Mouse (Mus musculus) Patski (cell line): ENCODE results near the gene Nanos3. TPM values are rescaled to one million over a fixed set of nuclear protein-coding genes. Genes with fewer than 3 reads are reported as not detected.

ENCODE experiments used
- ATAC-seq: fragments of 100-300 bp; one replicate; pipeline ENCODE4 v1.8.0; 2021
- CTCF ChIA-PET: fragments of 350-600 bp; sonication (Branson Sonifier 250); formaldehyde crosslinking; loops from one replicate; lab custom pipeline; 2022; ENCODE audit warnings: inconsistent platforms; lab: Charles Lee
- POLR2A ChIA-PET: fragments of 350-600 bp; sonication (Branson Sonifier 250); formaldehyde crosslinking; loops from one replicate; lab custom pipeline; 2022; ENCODE audit warnings: antibody characterized with exemption, inconsistent platforms; lab: Charles Lee
- DNase-seq: peaks from one replicate; pipeline ENCODE4 v3.0.0-alpha.2; 2011; ENCODE audit warnings: low read depth, low spot score
- H3K27me3 ChIP-seq: fragments of 371-371 bp; one replicate; pipeline ENCODE4 v1.5.1; 2021
- CTCF ChIP-seq: fragments of 100-300 bp; IDR thresholded peaks from one replicate; pipeline ENCODE4 v1.5.1; 2021
- in situ Hi-C: fragments of 300-500 bp; cut with MboI; formaldehyde crosslinking; loops from 3 replicates; pipeline ENCODE4 v1.11.1; 2018; ENCODE audit warnings: low pct_unique_long_range_greater_than_20kb, mixed read lengths
- polyA plus RNA-seq: library from polyadenylated mRNA; unstranded; gene quantifications from one replicate; pipeline ENCODE4 v1.2.3, GENCODE M21; 2021

Nanos3 gene
- polyA plus RNA-seq, 1 experiment from 2014 or later: 0.81 TPM

DNA sequence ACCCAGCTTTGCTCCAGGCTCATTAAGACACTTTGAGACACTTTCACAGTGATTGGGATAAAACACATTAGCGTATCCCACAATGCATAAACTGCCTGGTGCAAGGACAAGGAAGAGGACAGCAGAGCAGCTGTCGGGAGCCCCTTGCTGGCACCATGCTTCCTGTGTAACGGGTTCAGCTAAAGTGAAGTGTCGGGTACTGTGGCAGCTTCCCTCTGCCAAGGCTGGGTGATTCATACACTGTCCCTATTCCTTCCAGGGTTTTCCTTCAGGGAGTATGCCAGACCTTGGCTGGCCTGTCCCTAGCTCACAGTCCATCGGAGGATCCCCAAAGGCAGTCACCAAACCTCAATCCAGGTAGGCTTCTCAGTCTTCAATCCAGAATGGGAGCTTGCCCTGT, 14.9 kb downstream of the Nanos3 start:
- no peak for TF ChIP-seq CTCF
- no peaks in the 10 kb centered on the region for H3K27me3 ChIP-seq
- CTCF ChIA-PET: interaction anchor here (1.4 kb wide), 1 partner anchor 160 kb away, joined by 4 read pairs; no protein-coding TSS in a partner anchor
- in situ Hi-C loops: loop anchor here (5.0 to 10.0 kb wide), 2 partner anchors 133 to 165 kb away; partner anchors contain the start of gene 1700067K01Rik
- DNase-seq (no peak), ATAC-seq (no peak)
- POLR2A ChIA-PET: interaction anchor here (0.6 kb wide), 1 partner anchor 426 kb away, joined by 4 read pairs; no protein-coding TSS in a partner anchor

DNA sequence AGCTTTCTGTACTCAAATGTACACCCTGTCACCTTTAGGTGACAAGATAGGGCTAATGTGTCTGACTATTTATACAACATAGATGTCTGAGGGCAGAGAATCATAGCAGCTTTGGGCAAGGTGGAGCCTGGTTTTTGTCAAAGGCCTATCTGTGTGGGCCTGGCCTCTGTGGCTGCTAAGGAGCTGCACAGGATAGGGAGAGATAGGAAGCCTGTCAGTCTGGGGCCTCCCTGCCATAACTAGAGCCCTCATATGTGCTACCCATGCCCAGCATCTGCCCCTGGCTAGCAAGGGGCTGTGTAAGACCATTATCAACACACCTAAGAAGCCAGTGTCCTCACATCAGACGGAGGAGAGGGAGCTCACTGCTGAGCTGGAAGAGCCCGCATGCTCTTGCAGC, 17.3 kb downstream of the Nanos3 start:
- no peak for ATAC-seq
- no peak for TF ChIP-seq CTCF
- H3K27me3 ChIP-seq: no peaks in the 10 kb centered on the region
- in situ Hi-C loops: no loop called here
- CTCF ChIA-PET: interaction anchor here (0.9 to 3.9 kb wide), 3 partner anchors 8 to 64 kb away, joined by 3 to 16 read pairs (median 3); no protein-coding TSS in a partner anchor
- POLR2A ChIA-PET: no interaction called here
- no peak for DNase-seq

DNA sequence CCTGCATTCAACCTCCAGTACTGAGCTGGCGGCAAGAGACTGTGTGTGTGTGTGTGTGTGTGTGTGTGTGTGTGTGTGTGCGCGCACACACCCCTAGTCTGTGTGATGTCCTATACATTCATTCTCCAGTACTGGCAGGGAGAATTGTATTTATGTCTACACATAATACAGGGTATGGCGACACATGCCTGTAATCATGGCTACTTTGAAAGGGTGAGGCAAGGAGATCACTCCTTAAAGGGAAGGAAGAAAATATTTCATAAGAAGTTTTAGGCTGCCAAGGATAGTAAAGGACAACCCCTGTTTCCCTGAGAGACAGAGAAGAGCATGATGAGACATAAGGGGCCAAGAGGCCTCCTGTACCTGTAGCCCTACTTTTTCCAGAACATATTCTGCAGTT, 27.4 kb downstream of the Nanos3 start:
- ChIA-PET POLR2A (no interaction called here), CTCF (interaction anchor here (1.4 to 5.0 kb wide), 3 partner anchors 9 to 118 kb away, joined by 3 to 16 read pairs (median 5); partner anchors contain the start of gene Cc2d1a)
- ATAC-seq: no peak
- no peaks in the 10 kb centered on the region for H3K27me3 ChIP-seq
- no peak for TF ChIP-seq CTCF
- DNase-seq: no peak
- in situ Hi-C loops: no loop called here

DNA sequence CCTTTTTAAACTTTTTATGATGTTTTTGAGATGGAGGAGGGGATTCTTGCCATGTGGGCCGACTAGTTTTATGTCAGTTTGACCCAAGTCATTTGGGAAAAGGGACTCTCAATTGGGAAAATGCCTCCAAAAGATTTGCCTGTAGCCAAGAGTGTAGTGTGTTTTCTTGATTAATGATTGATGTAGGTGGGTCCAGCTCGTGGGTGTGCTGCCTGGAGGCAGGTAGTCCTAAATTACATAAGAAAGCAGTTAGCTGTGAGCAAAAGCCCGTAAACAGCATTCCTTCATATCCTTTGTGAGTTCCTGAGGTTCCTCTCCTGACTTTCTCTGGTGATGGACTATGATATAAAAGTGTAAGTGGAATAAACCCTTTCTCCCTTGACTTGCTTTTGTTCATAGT, 35.8 kb downstream of the Nanos3 start:
- no peak for TF ChIP-seq CTCF
- ChIA-PET CTCF (no interaction called here), POLR2A (interaction anchor here (0.6 to 0.7 kb wide), 2 partner anchors 114 to 509 kb away, joined by 3 to 8 read pairs; no protein-coding TSS in a partner anchor)
- H3K27me3 ChIP-seq: no peaks in the 10 kb centered on the region
- in situ Hi-C loops: no loop called here
- no peak for DNase-seq
- ATAC-seq: no peak

DNA sequence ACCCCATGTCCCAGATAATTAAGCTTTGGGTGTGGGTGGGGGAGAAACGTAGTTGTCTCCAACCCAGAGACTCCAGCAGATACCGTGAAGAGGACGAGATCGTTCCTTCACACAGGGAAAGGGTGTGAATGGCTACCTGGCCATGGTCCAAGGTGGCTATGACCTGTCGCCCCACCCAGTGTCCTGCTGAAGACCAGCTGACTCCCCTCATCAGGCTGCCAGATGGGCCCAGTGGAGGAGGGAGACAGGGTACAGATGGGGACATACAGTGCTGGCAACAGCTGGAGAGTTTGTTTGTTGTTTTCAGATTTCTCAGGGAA, 36.5 kb downstream of the Nanos3 start:
- no peaks in the 10 kb centered on the region for H3K27me3 ChIP-seq
- TF ChIP-seq CTCF: no peak
- ATAC-seq (no peak), DNase-seq (no peak)
- CTCF ChIA-PET: no interaction called here
- POLR2A ChIA-PET: interaction anchor here (0.6 kb wide), 1 partner anchor 510 kb away, joined by 8 read pairs; no protein-coding TSS in a partner anchor
- in situ Hi-C loops: no loop called here

DNA sequence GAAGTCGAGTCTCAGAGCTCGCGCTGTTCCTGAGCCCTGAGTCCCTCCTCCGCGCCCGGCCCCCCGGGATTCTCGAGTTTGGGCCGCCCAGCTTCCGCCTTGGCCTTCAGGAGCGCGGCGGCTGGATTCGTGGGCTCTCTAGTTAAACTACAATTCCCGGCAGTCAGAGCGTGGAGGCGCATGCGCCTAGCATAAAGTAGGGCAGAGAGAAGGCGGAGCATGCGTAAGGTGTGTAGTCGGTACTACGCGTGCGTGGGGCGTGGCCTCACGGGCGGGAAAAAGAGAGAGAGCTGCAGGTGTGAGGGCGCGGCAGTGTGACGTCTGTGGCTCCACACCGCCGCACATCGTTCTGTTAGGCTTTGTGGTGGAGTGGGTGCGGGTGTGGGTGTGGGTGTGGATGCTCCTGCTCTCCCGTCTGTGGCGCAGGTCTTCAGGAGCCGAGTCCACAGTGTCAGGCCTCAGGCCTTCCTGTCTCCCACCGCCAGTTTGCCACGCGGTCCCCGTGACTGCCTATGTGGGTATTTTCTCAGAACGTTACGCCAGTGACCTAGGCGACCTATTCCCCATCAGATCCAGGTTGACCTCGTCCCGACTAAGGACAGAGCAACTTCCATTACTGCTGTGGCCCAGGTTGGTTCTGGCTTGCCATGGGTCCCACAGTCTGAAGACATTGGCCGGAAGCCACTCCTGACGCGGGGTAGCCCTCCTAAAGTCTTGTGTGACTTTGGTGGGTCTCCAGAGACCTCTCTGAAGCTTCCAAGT, 37.1 kb downstream of the Nanos3 start, which contains the start of the genes Cc2d1a and 4930432K21Rik:
Cc2d1a (minus strand) TSS at position 168 of the 762 bp plus-strand sequence.
4930432K21Rik (plus strand) TSS at position 257 of the 762 bp plus-strand sequence.
- CTCF ChIA-PET: interaction anchor here (1.0 kb wide), 1 partner anchor 10 kb away, joined by 3 read pairs; no protein-coding TSS in a partner anchor
- TF ChIP-seq CTCF: no peak
- H3K27me3 ChIP-seq: no peaks in the 10 kb centered on the region
- ATAC-seq (peak; percentile 78), DNase-seq (peak; percentile 75)
- in situ Hi-C loops: no loop called here
- POLR2A ChIA-PET: interaction anchor here (0.6 kb wide), 1 partner anchor 38 kb away, joined by 4 read pairs; no protein-coding TSS in a partner anchor

DNA sequence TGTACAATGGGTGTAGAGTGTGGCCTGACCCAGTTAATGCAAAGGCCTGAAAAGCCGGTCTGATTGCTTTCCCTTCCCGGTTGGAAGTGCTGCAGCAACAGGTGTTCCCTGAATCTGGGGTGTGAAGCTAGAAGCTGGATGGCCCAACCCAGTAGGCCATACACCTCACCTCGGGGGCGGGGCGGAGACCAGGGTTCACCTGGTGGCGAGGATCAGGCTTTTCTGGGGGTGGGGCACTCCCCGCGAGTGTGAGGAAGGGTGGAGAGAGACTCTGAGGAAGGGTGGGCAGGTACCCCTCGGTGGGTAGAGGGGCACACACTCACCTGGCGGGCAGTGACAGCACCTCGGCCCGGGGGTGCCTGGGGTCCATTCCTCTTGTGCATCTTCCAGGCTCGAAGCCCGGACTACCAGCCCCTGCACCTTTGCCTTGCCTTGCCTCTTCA, 37.7 kb downstream of the Nanos3 start:
- DNase-seq (no peak), ATAC-seq (peak; percentile 32)
- ChIA-PET POLR2A (interaction anchor here (0.6 kb wide), 1 partner anchor 38 kb away, joined by 4 read pairs; no protein-coding TSS in a partner anchor), CTCF (interaction anchor here (1.0 kb wide), 1 partner anchor 10 kb away, joined by 3 read pairs; no protein-coding TSS in a partner anchor)
- H3K27me3 ChIP-seq: no peaks in the 10 kb centered on the region
- in situ Hi-C loops: no loop called here
- no peak for TF ChIP-seq CTCF

DNA sequence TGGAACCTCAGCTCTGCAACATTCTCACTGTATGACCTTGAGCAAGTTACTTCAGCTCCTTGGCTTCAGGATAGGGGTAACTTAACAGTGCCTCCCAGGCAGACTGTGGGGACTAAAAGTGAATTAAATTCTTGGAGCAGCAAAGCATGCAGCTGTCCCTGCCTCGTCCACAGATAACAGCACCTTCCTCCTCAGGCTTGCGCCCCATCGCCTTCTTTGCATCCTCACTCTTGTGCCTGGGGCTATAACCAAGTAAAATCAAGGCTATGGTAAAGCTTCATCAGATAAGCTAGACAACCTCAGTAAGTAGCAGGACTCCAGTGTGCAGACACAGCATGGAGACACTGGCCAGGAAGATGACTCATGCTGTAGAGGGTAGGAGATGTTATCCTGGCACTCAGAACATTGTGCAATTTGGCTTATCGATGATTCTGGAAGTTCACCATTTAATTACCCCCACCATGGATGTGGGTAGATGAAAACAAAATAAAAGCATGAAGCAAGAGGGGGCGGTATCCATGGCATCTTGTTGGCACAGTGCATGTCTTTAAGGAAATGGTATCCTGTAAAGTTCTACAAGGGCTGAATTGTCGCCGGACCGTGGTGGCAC, 40.3 kb downstream of the Nanos3 start:
- TF ChIP-seq CTCF: no peak
- ATAC-seq (no peak), DNase-seq (no peak)
- POLR2A ChIA-PET: no interaction called here
- H3K27me3 ChIP-seq: no peaks in the 10 kb centered on the region
- CTCF ChIA-PET: interaction anchor here (0.9 to 1.8 kb wide), 3 partner anchors 12 to 18 kb away, joined by 3 to 6 read pairs (median 5); no protein-coding TSS in a partner anchor
- in situ Hi-C loops: no loop called here

DNA sequence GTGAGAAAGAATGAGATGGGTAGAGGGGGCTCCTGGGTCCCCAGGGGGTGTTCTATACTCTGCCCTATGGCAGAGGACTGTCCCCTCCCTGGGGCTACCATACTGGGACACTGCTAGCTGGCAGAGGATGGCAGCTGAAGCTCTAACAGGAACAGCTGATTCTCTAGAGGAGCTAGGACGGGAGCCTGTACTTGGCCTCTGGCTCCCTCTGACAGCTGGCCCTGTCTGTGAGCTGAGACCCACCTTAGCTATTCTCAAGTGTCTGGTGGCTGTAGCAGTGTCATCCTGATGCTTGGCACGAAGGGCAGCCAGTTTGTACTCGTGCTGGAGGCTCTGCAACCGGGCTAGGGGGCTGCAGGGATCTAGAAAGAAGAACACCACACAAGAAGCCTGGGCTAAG, 44.2 kb downstream of the Nanos3 start:
- no peaks in the 10 kb centered on the region for H3K27me3 ChIP-seq
- no peak for TF ChIP-seq CTCF
- in situ Hi-C loops: no loop called here
- POLR2A ChIA-PET: interaction anchor here (0.7 to 1.5 kb wide), 2 partner anchors 11 to 15 kb away, joined by 3 to 5 read pairs; partner anchors contain the start of gene Podnl1
- ATAC-seq: no peak
- CTCF ChIA-PET: interaction anchor here (1.0 kb wide), 1 partner anchor 14 kb away, joined by 3 read pairs; no protein-coding TSS in a partner anchor
- DNase-seq: no peak

DNA sequence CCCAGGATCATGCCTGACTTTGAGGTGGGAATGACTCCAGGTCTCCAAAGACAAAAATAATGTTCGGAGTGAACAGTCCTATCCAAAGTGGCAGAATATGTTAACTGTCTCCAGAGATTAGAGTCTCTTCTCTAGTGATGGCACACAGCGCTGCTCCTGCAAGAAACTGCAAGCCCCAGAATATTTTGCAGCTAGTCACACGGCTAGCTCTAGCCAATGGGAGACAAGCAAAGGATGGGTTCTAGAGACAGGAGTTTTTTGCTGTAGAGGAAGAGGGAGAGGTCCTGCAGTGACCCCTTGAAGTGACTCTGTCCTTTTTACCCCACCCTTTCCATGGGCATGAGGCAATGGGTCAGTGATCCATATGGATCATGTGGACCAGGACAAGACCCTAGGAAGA, 47.2 kb downstream of the Nanos3 start:
- ChIA-PET POLR2A (interaction anchor here (0.6 kb wide), 1 partner anchor 135 kb away, joined by 3 read pairs; no protein-coding TSS in a partner anchor), CTCF (no interaction called here)
- in situ Hi-C loops: no loop called here
- TF ChIP-seq CTCF: no peak
- no peaks in the 10 kb centered on the region for H3K27me3 ChIP-seq
- no peak for ATAC-seq
- DNase-seq: no peak
